Mouse (Mus musculus) E14TG2a.4 (cell line): ENCODE data around the gene Olfr453.

Experiments used
- CTCF ChIP-seq: conservative IDR thresholded peaks from 2 replicates; pipeline ENCODE4 v1.5.1; 2014; ENCODE audit warnings: low read length
- NANOG ChIP-seq: IDR thresholded peaks from 2 replicates; pipeline ENCODE4 v1.6.1; 2014; ENCODE audit warnings: borderline replicate concordance, low read length, mixed read lengths

GRCm38 (mm10) chr6:42709291-42710211 is 29.6 kb upstream of the Olfr453 start, which contains the start of gene Tcaf1:
- TF ChIP-seq CTCF: no peak
- TF ChIP-seq NANOG: 0 out of 2 replicates have a peak, but pooled peaks have one; percentile 6
